Mouse (Mus musculus) erythroid progenitor cell, adult 5-6 weeks (primary cell): ENCODE data around the gene Cxcl10. TPM values are rescaled to one million over a fixed set of nuclear protein-coding genes. Genes with fewer than 3 reads are reported as not detected.
"Not testable (repeated sequence)": the region's sequence is repeated elsewhere in the genome, so short reads cannot be mapped to it uniquely, and the experiment has no call there.

ENCODE experiments used
- ATAC-seq: replicated peaks from 2 replicates; pipeline ENCODE4 v1.8.0; 2016; ENCODE audit warnings: moderate number of reproducible peaks, mild to moderate bottlenecking, moderate TSS enrichment, inconsistent platforms; ENCODE audit not compliant: poor library complexity, low FRiP score, severe bottlenecking
- total RNA-seq, 2 experiments: library from RNA; stranded (forward) in 1 of 2; stranded (reverse) in 1 of 2; fragments of 150-400 nt in 1 of 2; fragments of 186-747, 209-891 nt in 1 of 2; gene quantifications; 2 replicates each; pipeline versions ENCODE4 v1.2.3 to v1.2.4; 2015 to 2017; ENCODE audit warnings: low replicate concordance in 2 of 2

Cxcl10 gene
- total RNA-seq, 2 experiments from 2014 or later: 1.7 to 18.4 TPM

- ATAC-seq: no peak
Observed at GRCm38 (mm10) chr5:92370891-92371290, 22.2 kb upstream of the Cxcl10 start.

GRCm38 (mm10) chr5:92370392-92370791 is 21.7 kb upstream of the Cxcl10 start:
- no peak for ATAC-seq

DNA sequence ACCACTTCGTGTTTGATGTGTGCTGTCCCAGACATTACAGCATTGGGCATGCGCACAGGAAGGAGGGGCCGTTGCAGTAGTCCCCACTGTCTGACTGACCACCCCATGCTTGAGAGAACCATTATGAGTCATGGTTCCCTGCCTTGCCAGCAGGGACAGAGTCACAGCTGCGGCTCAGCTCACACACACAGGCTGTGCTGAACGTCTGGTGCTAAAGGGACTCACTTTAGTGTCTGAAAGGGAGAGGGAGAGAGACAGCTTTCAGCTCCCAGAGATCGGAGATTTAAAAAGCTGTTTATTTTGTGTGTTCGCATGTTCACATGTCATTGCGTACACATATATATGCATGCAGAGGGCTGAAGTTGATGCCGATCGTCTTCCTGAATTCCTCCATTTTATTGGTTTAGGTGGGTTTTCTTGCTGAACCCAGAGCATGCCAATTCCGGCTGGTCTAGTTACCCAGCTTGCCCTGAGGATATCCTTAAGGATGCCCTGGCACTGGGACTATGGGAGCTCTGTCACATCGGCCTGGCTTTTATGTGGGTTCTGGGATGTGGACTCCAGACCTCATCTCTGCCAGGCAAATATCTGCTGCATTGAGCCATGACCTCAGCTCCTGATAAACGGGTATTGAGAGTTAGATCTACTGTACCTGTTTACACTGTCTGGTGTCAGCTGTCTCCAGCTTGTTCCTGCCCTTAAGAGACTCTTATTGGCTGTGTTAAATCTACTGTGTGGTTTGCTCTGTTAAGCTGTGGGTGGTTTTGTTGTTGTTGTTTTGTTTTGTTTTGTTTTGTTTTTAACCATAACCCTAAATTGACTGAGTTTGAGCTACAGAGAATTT is 20.7 kb upstream of the Cxcl10 start:
- ATAC-seq: no peak

- ATAC-seq: no peak
Observed at GRCm38 (mm10) chr5:92368392-92368791, 19.7 kb upstream of the Cxcl10 start.

DNA sequence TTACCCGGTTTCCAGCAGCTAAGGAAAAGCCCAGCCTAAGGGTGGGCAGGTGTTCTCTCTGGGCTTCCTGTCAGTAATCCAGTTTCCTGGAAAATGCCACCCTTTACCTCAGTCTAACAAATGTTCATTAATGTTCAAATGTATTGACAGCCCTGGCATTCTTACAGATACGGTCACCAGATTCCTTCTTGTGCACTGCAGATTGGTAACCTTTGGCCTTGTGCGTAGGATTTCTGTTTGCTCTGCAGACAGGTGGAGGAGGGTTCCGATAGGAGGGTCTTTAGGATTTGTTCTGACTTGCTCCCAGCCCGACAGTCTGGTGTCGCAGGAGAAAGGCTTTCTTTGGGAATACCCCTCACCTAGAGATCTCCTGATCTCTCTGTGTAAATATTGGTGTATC is 17.9 kb upstream of the Cxcl10 start:
- no peak for ATAC-seq

DNA sequence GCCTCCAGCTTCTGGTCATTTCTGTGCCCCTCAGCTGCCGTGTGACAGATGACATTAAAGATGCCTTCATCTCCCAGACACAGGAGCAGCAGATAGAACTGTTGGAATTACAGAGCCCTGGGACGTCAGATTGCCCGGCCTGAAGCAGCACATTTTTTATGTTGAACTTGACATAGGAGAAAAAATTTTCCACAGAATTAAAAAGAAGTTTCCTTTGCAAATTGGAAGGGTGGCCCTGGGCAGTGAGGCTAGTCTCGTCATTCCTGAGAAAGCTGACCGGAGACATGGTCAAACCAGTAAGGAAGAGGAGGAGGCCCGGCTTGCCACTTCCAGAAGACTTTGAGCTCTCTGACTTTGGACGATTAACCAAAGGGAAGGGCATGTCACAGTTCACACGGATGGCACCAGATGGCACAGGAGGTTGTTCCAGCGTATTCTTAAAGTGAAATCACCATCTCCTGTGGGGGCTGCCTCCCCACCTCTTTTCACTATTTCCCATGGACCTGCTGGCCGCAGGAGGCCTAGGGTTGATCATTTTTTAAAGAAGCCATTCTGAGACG is 16.5 kb upstream of the Cxcl10 start:
- no peak for ATAC-seq

DNA sequence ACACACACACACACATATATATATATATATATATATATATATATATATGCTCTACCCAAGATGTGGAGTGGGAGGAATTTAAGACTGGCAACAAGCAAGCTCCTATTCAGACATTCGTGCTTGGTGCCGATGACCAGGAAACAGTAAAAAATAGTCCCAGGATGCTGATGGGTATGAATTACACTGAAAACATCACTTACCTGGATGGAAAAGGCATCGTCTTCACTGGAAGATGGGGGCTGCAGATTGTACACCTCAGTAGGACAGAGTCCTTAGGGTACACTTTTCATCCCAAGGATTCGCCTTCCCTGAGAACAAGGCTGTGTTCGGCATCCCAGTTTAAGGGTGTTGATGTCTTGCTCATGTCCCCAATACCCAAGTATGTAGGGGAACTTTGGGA is 15.3 kb upstream of the Cxcl10 start:
- ATAC-seq: no peak

- no peak for ATAC-seq
Observed at GRCm38 (mm10) chr5:92363179-92363578, 14.5 kb upstream of the Cxcl10 start.

DNA sequence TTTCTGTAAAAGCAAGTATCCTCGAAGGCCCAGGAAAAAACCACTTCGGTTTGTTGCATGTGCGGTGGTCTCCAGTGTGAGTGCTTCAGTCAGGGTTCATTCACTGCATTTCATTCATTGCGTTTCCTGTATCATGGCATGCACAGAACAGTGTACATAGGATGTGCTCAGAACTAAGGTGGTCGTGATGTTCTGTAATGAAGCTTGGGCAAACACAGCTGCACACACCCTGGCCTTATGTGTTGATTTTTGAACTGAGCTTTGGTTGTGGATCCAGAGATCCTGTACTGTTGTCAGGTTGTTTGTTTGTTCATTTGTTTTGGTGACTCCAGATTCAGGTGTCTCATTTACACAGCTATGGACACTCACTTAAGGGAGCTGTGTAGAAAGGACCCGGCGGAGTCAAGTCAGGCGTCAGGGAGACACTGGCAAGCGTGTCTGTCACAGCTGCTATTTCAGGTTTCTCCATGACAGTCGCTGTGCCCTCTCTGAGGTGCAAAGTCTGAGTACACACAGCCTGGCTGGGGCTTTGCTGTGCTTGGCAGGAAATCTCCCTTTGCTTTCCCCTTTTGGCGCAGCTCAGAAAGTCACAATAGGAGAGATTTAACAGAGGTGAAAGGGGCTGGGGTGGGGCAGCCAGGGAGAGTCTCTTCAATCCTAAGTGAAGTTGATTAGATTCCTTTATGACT is 10.2 kb upstream of the Cxcl10 start:
- no peak for ATAC-seq

DNA sequence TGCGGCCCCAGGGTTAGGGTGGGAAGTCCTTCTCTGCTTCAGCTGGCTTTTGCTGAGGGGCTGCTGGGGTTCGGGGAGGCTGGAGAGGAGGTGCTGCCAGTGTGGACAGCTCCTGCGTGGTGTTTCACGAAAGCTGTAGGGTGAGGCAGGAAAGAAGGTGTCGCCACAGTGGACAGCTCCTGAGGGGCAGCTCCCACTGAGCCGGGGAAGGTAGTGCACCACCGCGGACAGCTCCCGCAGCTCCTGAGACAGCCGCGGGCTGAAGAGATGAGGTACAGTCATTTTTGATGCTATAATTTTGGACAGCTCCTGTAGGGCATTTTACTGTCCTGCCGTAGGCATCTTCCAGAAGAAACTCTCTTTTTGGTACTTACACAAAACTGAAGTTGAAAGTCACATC is 9.3 kb upstream of the Cxcl10 start:
- no peak for ATAC-seq

DNA sequence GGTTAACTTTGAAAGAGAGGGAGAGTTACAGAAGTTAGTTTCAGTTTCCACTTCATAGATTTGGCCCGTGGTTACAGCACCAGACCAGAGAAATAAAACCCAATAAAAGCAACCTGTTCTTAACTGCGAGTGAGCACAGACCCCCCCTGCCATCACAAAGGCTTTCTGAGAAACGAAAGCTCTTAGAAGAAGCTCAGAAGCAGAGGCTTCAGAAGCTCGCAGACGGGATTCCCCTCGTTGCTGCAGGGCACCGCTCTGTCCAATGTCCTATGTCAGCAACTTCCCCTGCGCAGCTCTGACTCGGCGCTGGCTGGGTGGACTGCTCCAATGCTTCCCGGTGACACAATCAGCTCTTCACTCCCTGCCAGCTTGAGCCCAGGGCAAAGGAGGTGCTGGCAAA is 4.8 kb upstream of the Cxcl10 start:
- peak; percentile 73 for ATAC-seq

DNA sequence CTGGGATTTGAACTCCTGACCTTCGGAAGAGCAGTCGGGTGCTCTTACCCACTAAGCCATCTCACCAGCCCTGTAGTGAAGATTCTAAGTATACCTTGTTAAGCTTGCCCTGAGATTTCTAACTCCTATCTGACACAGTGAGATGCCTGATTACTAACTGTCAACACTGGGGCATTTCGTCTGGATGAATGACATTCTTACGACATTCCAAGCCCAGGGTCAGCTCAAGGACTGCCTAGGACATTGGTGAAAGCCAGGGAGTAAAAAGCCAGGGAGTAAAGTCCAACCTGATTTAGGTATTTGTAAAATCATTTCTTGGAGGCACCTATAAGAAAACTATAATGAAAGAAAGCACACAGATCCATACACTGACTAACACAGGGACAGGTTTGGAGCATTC is 4.0 kb upstream of the Cxcl10 start:
- not testable (repeated sequence) for ATAC-seq

DNA sequence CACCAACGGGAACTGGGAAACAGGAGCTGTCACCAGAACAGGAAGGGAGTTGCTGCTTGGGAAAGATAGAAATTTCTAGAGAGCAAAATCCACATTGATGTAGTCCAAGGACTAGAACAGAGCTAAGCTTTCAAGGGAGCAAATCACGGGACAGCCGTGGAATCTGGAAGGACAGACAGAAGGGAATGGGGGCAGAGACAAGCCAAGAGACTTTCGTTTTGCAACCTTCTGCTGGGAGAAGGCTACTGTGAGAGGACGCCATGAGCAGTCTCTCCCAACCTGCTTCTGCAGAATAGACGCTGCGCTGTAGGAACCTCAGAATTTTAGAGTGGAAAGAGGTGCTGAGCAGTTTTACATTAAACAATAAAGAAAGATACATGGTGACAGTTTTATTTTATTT is 1.0 kb upstream of the Cxcl10 start:
- no peak for ATAC-seq

DNA sequence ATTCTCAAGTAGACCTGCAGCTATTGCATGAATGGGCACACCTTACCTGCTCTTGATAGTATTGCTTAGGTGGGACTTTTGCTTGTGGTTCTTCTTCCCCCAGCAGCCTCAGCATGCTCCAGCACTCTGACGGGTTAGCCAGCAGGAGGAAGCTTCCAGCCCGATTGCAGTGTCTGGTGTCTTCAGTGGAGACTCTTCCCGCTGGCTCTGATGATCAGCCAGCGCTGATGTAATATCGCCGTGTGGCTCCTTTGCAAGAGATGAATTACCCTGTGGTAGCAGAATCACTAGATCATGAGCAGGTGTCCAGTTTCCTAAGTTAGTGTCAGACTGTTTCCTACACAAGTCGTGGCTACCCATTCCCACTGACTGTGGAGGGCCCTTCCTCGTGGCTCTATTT is 3.7 kb downstream of the Cxcl10 start:
- no peak for ATAC-seq

DNA sequence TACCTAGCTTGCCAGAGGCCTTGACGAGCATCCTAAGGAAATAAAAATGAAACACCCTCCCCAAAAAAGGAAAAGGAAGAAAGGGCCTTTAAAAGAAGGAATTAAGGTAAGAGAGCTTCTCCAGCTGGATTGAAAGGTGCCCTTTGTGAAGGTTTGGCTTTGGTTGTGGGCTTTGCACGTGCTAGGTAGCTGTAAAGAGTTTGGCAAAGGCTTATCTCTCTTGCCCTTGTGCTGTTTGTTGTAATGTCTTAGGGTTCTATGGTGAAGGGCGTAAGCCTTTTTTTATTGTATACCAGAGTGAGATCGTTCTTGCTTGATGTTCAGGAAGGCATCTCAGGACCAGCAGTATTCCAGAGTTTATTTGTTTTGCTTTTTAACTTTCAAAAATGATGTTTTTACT is 8.1 kb downstream of the Cxcl10 start:
- no peak for ATAC-seq

DNA sequence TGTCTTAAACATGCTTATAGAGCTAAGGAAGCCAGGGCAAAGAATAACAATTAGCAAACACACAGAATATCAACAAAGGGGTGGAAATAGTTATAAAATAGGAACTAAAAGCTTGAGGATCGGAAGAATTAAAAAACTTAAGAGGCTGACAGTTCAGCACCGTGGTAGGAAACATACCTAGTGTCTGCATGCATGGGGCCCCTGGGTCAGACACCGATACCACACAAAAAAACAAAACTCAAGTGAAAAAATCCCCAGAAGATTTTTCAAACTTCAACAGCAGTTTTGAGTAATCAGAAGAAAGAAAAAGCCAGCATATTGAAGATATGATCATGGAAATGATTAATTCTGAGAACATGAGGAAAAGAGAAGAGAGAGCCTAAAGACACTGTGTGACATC is 11.9 kb downstream of the Cxcl10 start:
- ATAC-seq: no peak

DNA sequence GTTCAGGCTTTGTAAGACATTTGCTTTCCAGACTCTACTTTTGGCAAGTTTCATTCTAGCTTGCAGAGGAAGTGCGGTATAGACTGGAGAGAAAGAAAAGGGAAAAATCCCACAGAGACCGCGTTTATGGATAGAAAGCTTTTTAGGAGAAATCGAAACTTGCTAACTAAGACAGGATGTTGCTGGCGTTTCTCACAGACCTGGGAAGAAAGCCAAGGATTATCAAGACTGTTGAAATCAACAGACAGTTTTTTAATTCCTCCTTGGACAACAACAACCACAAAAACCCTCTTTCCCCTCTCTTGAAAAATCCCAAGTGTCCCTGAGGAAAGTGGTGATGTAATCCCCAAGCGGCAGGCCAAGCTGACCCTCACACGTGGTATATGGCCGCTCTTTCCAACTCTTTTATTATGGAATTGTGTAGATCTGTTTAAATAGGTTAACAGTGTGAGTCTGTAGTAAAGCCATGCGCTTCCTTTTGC is 16.3 kb downstream of the Cxcl10 start:
- ATAC-seq: no peak

- ATAC-seq: 0 out of 2 replicates have a peak, but pooled peaks have one; percentile 14
Observed at GRCm38 (mm10) chr5:92331635-92332338, 16.9 kb downstream of the Cxcl10 start, which contains the start of gene Art3. Gene Art3 (plus strand): TSS chr5:92331827.

DNA sequence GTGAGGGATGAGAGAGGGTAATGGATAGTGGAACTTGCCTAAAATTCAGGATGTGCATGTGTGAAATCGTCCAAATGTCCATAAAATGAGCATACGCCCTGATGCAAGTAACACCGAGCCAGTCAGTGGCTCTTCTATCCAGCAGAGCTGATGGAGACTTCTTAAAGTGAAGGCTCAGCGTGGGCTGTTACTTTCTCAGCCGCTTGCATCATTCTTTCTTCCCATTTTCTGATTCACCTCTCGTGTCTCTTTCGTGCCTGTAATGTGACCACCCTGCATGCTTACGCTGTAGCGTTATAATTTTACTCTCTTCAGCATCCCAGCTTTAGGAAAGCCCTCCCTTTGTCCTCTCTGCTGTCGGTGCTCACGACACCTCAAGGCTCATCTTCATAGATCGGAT is 17.6 kb downstream of the Cxcl10 start:
- no peak for ATAC-seq

GRCm38 (mm10) chr5:92327929-92328328 is 20.8 kb downstream of the Cxcl10 start, which contains the start of gene Cxcl9:
Gene Cxcl9 (minus strand): TSS chr5:92328079.
- ATAC-seq: no peak
